Mouse (Mus musculus): ENCODE results near the gene Osbpl10. TPM values are rescaled to one million over a fixed set of nuclear protein-coding genes. Genes with fewer than 3 reads are reported as not detected.
"Not testable (repeated sequence)": the region's sequence is repeated elsewhere in the genome, so short reads cannot be mapped to it uniquely, and the experiment has no call there.

Osbpl10 gene
- polyA plus RNA-seq, 1 experiment: 27.5 TPM

DNA sequence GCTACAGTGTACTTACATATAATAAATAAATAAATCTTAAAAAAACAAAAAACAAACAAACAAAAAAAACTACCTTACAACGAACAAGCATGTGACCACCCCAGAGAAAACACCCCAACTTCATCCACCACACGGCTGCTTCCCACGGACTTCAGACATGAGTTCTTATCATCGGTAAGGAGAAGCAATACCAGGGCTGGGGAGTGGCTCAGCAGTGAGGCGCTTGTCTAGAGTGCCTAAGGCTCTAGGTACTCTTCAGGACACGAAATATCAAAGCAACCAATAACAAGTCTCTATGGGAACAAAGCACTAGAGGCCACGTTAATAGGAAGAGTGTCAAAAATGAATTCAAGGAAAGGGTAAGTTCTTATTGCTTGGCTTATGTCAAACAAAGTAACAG is 282.1 kb downstream of the Osbpl10 start:
- Histone ChIP-seq H3K27me3 (ENCODE audit: control insufficient read depth, insufficient read depth, low read length) (no peaks in the 10 kb centered on the region), H3K4me3 (ENCODE audit: low read depth, low read length) (no peak overlapping the region), H3K36me3 (ENCODE audit: control insufficient read depth, insufficient read depth, low read length) (peaks cover 31% of the 10 kb centered on the region), H3K27ac (ENCODE audit: insufficient read depth, low read depth, low read length) (no peak overlapping the region), H3K4me1 (ENCODE audit: control insufficient read depth, insufficient read depth, insufficient read length, low read length) (no peaks in the 10 kb centered on the region)
- no peak for TF ChIP-seq POLR2A (IDR thresholded peaks at IDR 0.05; ENCODE audit: low read depth, low read length)
- no peak for TF ChIP-seq CTCF (IDR thresholded peaks at IDR 0.05; ENCODE audit: extremely low read depth, insufficient read length, insufficient replicate concordance, low read depth, low read length)
- WGBS: 43% methylated on average over 7 of the region's 7 CpGs

- Histone ChIP-seq H3K36me3 (ENCODE audit: control insufficient read depth, insufficient read depth, low read length) (peaks cover 30% of the 10 kb centered on the region), H3K4me1 (ENCODE audit: control insufficient read depth, insufficient read depth, insufficient read length, low read length) (no peaks in the 10 kb centered on the region), H3K27me3 (ENCODE audit: control insufficient read depth, insufficient read depth, low read length) (no peaks in the 10 kb centered on the region), H3K4me3 (ENCODE audit: low read depth, low read length) (no peak overlapping the region), H3K27ac (ENCODE audit: insufficient read depth, low read depth, low read length) (no peak overlapping the region)
- 70% methylated on average over 8 of the region's 8 CpGs for WGBS
- TF ChIP-seq POLR2A (IDR thresholded peaks at IDR 0.05; ENCODE audit: low read depth, low read length) (no peak), CTCF (IDR thresholded peaks at IDR 0.05; ENCODE audit: extremely low read depth, insufficient read length, insufficient replicate concordance, low read depth, low read length) (no peak)
Observed at GRCm38 (mm10) chr9:115261456-115261855, 283.1 kb downstream of the Osbpl10 start.

- H3K4me1 ChIP-seq (ENCODE audit: control insufficient read depth, insufficient read depth, insufficient read length, low read length): no peaks in the 10 kb centered on the region
- 74% methylated on average over 5 of the region's 5 CpGs for WGBS
- H3K27me3 ChIP-seq (ENCODE audit: control insufficient read depth, insufficient read depth, low read length): no peaks in the 10 kb centered on the region
- H3K4me3 ChIP-seq (ENCODE audit: low read depth, low read length): no peak overlapping the region
- peak; percentile 14; the same call in 1 of the 2 replicates for TF ChIP-seq CTCF (IDR thresholded peaks at IDR 0.05; ENCODE audit: extremely low read depth, insufficient read length, insufficient replicate concordance, low read depth, low read length)
- no peak for TF ChIP-seq POLR2A (IDR thresholded peaks at IDR 0.05; ENCODE audit: low read depth, low read length)
- H3K36me3 ChIP-seq (ENCODE audit: control insufficient read depth, insufficient read depth, low read length): peaks cover 29% of the 10 kb centered on the region
- no peak overlapping the region for H3K27ac ChIP-seq (ENCODE audit: insufficient read depth, low read depth, low read length)
Observed at GRCm38 (mm10) chr9:115261896-115262295, 283.5 kb downstream of the Osbpl10 start.

GRCm38 (mm10) chr9:115271556-115271955 is 293.2 kb downstream of the Osbpl10 start:
- H3K36me3 ChIP-seq (ENCODE audit: control insufficient read depth, insufficient read depth, low read length): peaks cover 35% of the 10 kb centered on the region
- 73% methylated on average over 3 of the region's 3 CpGs for WGBS
- TF ChIP-seq POLR2A (IDR thresholded peaks at IDR 0.05; ENCODE audit: low read depth, low read length) (no peak), CTCF (IDR thresholded peaks at IDR 0.05; ENCODE audit: extremely low read depth, insufficient read length, insufficient replicate concordance, low read depth, low read length) (no peak)
- no peaks in the 10 kb centered on the region for H3K4me1 ChIP-seq (ENCODE audit: control insufficient read depth, insufficient read depth, insufficient read length, low read length)
- H3K27ac ChIP-seq (ENCODE audit: insufficient read depth, low read depth, low read length): no peak overlapping the region
- no peak overlapping the region for H3K4me3 ChIP-seq (ENCODE audit: low read depth, low read length)
- H3K27me3 ChIP-seq (ENCODE audit: control insufficient read depth, insufficient read depth, low read length): no peaks in the 10 kb centered on the region

- not testable (repeated sequence) for H3K4me1 ChIP-seq (ENCODE audit: control insufficient read depth, insufficient read depth, insufficient read length, low read length); H3K4me3 ChIP-seq (ENCODE audit: low read depth, low read length); H3K27ac ChIP-seq (ENCODE audit: insufficient read depth, low read depth, low read length); H3K27me3 ChIP-seq (ENCODE audit: control insufficient read depth, insufficient read depth, low read length)
- WGBS: 92% methylated on average over 5 of the region's 5 CpGs
- peaks cover 33% of the 10 kb centered on the region for H3K36me3 ChIP-seq (ENCODE audit: control insufficient read depth, insufficient read depth, low read length)
Observed at GRCm38 (mm10) chr9:115272451-115272850, 294.1 kb downstream of the Osbpl10 start.

GRCm38 (mm10) chr9:115273095-115273649 is 294.8 kb downstream of the Osbpl10 start:
- H3K4me1 ChIP-seq (ENCODE audit: control insufficient read depth, insufficient read depth, insufficient read length, low read length): no peaks in the 10 kb centered on the region
- no peak overlapping the region for H3K27ac ChIP-seq (ENCODE audit: insufficient read depth, low read depth, low read length)
- H3K36me3 ChIP-seq (ENCODE audit: control insufficient read depth, insufficient read depth, low read length): peaks cover 35% of the 10 kb centered on the region
- WGBS: 78% methylated on average over 7 of the region's 7 CpGs
- H3K27me3 ChIP-seq (ENCODE audit: control insufficient read depth, insufficient read depth, low read length): no peaks in the 10 kb centered on the region
- H3K4me3 ChIP-seq (ENCODE audit: low read depth, low read length): no peak overlapping the region
- no peak for TF ChIP-seq CTCF (IDR thresholded peaks at IDR 0.05; ENCODE audit: extremely low read depth, insufficient read length, insufficient replicate concordance, low read depth, low read length)
- TF ChIP-seq POLR2A (IDR thresholded peaks at IDR 0.05; ENCODE audit: low read depth, low read length): no peak

DNA sequence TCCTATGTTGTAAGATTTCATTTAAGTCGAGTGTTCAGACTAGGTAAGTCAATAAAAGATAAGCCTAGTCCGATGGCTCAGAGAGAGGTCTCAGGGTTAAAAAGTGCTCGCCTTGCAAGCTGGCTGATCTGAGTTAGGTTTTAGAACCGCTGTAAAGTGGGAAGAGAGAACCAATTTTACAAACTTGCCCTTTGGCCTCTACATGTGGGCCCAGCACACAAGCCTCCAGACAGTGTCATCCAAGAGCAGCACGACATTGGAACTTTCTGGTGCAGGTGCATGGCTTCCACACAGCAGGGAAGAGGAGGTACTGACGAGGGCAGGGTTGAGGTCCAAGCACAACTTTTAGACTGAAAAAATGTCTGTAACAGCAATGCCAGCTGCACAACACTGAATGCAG is 296.4 kb downstream of the Osbpl10 start:
- H3K27ac ChIP-seq (ENCODE audit: insufficient read depth, low read depth, low read length): no peak overlapping the region
- 48% methylated on average over 6 of the region's 6 CpGs for WGBS
- no peak overlapping the region for H3K4me3 ChIP-seq (ENCODE audit: low read depth, low read length)
- H3K36me3 ChIP-seq (ENCODE audit: control insufficient read depth, insufficient read depth, low read length): peaks cover 45% of the 10 kb centered on the region
- no peaks in the 10 kb centered on the region for H3K27me3 ChIP-seq (ENCODE audit: control insufficient read depth, insufficient read depth, low read length)
- H3K4me1 ChIP-seq (ENCODE audit: control insufficient read depth, insufficient read depth, insufficient read length, low read length): no peaks in the 10 kb centered on the region
- TF ChIP-seq CTCF (IDR thresholded peaks at IDR 0.05; ENCODE audit: extremely low read depth, insufficient read length, insufficient replicate concordance, low read depth, low read length): no peak
- no peak for TF ChIP-seq POLR2A (IDR thresholded peaks at IDR 0.05; ENCODE audit: low read depth, low read length)

GRCm38 (mm10) chr9:115278641-115279040 is 300.3 kb downstream of the Osbpl10 start:
- TF ChIP-seq CTCF (IDR thresholded peaks at IDR 0.05; ENCODE audit: extremely low read depth, insufficient read length, insufficient replicate concordance, low read depth, low read length) (no peak), POLR2A (IDR thresholded peaks at IDR 0.05; ENCODE audit: low read depth, low read length) (no peak)
- Histone ChIP-seq H3K27ac (ENCODE audit: insufficient read depth, low read depth, low read length) (no peak overlapping the region), H3K36me3 (ENCODE audit: control insufficient read depth, insufficient read depth, low read length) (peaks cover 43% of the 10 kb centered on the region), H3K4me3 (ENCODE audit: low read depth, low read length) (no peak overlapping the region), H3K27me3 (ENCODE audit: control insufficient read depth, insufficient read depth, low read length) (no peaks in the 10 kb centered on the region), H3K4me1 (ENCODE audit: control insufficient read depth, insufficient read depth, insufficient read length, low read length) (no peaks in the 10 kb centered on the region)
- WGBS: 90% methylated on average over 1 of the region's 1 CpGs

Other genes with a start within 250 kb of the Osbpl10 start
- 26.6 and 46.1 TPM in 2 replicates for gene Cmtm6, start 247.5 kb upstream of the Osbpl10 start, polyA plus RNA-seq (2012; rRNA removed)
- 70.4 and 97.3 TPM in 2 replicates for gene Cmtm7, start 196.7 kb upstream of the Osbpl10 start, polyA plus RNA-seq (2012; rRNA removed)
- gene Cmtm8, start 134.4 kb upstream of the Osbpl10 start, polyA plus RNA-seq (2012; rRNA removed): 2.9 and 25.7 TPM in 2 replicates
- 14.4 and 23.7 TPM in 2 replicates for gene Gpd1l, start 44.6 kb upstream of the Osbpl10 start, polyA plus RNA-seq (2012; rRNA removed)
- 14.2 and 17.9 TPM in 2 replicates for gene Rps27rt, start 4.2 kb downstream of the Osbpl10 start, polyA plus RNA-seq (2012; rRNA removed)

Data from small intestine, adult 2 months (tissue).